Mouse (Mus musculus) cortical plate, adult 2 months (tissue): ENCODE measurements around the gene Naaa.

ENCODE experiments used
- CTCF ChIP-seq: fragments of 200-500 bp; IDR thresholded peaks from 2 replicates; pipeline ENCODE4 v1.5.1; 2011; ENCODE audit warnings: mild to moderate bottlenecking, control low read depth, low read length; ENCODE audit not compliant: insufficient read depth; ENCODE audit errors: extremely low read depth
- POLR2A ChIP-seq: fragments of 200-500 bp; IDR thresholded peaks from 2 replicates; pipeline ENCODE4 v1.6.1; 2011; ENCODE audit warnings: mild to moderate bottlenecking, low read length, control low read depth; ENCODE audit not compliant: insufficient read depth; ENCODE audit errors: extremely low read depth

GRCm38 (mm10) chr5:92252031-92252430, 25.9 kb downstream of the Naaa start:
- TF ChIP-seq CTCF: no peak
- no peak for TF ChIP-seq POLR2A
